Mouse (Mus musculus): Measurements from ENCODE around the gene Banp. TPM values are rescaled to one million over a fixed set of nuclear protein-coding genes. Genes with fewer than 3 reads are reported as not detected.

Banp gene
- total and polyA plus RNA-seq, 3 experiments = 35.7 to 50.7 (median 42.5) TPM

DNA sequence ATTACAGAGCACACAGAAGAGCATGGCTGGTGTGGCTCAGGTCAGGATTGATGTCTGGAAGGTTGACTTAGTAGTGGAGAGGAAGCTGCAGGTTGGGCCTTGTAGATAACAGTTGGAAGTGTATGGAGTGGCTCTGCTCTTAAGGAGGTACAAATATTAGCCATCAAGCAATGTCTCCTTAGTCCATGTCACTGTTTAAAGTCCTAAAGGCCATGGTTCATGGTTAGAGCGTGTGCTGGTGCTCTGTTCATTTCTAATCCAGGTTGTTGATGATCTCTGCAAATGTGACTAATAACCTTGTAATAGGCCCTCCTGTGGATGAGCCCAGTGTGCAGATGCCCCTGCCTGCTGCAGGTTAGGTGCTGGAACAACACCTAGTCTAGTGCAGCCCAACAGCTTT, 8.8 kb downstream of the Banp start:
- peaks cover 86% of the 10 kb centered on the region for H3K4me1 ChIP-seq (ENCODE audit: insufficient read depth, low read depth, low read length)
- H3K4me3 ChIP-seq (ENCODE audit: low read depth, low read length) = no peak overlapping the region; the same call in 1 of the 2 replicates

DNA sequence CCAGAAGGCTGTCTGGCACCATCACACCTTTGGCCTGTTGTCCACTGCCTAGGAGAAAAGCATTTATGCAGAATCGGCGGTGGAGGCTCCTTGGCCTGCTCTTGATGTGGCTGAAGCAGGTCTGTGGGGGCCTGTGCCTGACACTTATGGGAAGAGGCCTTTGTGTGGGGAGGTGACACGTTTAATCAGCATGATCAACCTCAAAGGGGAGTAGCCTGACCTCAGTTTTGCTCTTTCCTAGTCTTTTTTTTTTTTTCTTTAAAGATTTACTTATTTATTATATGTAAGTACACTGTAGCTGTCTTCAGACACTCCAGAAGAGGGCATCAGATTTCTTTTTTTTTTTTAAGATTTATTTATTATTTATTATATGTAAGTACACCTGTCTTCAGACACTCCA, 13.3 kb downstream of the Banp start:
- ATAC-seq (ENCODE audit: extremely low read depth, insufficient number of reproducible peaks, low FRiP score, poor library complexity, severe bottlenecking) (peak; percentile 41; the same call in 1 of the 2 replicates), DNase-seq (ENCODE audit: low spot score) (peak; percentile 25)
- TF ChIP-seq CTCF (IDR thresholded peaks at IDR 0.05; ENCODE audit: low read depth, low read length) (no peak), GATA1 (IDR thresholded peaks at IDR 0.05; ENCODE audit: borderline replicate concordance, low read length) (no peak), POLR2AphosphoS5 (IDR thresholded peaks at IDR 0.05; ENCODE audit: insufficient replicate concordance, low read depth, low read length) (no peak), TAL1 (conservative IDR thresholded peaks at IDR 0.05; ENCODE audit: low read depth, low read length) (no peak), GATA2 (IDR thresholded peaks at IDR 0.05; ENCODE audit: borderline replicate concordance, low read depth, low read length) (no peak)
- Histone ChIP-seq H3K36me3 (replicated peaks) (peaks cover 70% of the 10 kb centered on the region), H3K4me3 (ENCODE audit: low read depth, low read length) (no peak overlapping the region; the same call in 1 of the 2 replicates), H3K27me3 (ENCODE audit: insufficient read depth, low read length) (no peaks in the 10 kb centered on the region), H3K9me3 (replicated peaks) (no peaks in the 10 kb centered on the region), H3K4me1 (ENCODE audit: insufficient read depth, low read depth, low read length) (peaks cover 83% of the 10 kb centered on the region)

More for the DNA sequence above, 8.8 kb downstream of the Banp start:
- no peaks in the 10 kb centered on the region for H3K9me3 ChIP-seq (replicated peaks)
- ATAC-seq (ENCODE audit: extremely low read depth, insufficient number of reproducible peaks, low FRiP score, poor library complexity, severe bottlenecking) (no peak), DNase-seq (ENCODE audit: low spot score) (no peak)
- H3K27me3 ChIP-seq (ENCODE audit: insufficient read depth, low read length) = no peaks in the 10 kb centered on the region
- H3K36me3 ChIP-seq (replicated peaks) = peaks cover 64% of the 10 kb centered on the region
- TF ChIP-seq CTCF (IDR thresholded peaks at IDR 0.05; ENCODE audit: low read depth, low read length) (no peak), POLR2AphosphoS5 (IDR thresholded peaks at IDR 0.05; ENCODE audit: insufficient replicate concordance, low read depth, low read length) (no peak), TAL1 (conservative IDR thresholded peaks at IDR 0.05; ENCODE audit: low read depth, low read length) (no peak), GATA1 (IDR thresholded peaks at IDR 0.05; ENCODE audit: borderline replicate concordance, low read length) (no peak), GATA2 (IDR thresholded peaks at IDR 0.05; ENCODE audit: borderline replicate concordance, low read depth, low read length) (no peak)

DNA sequence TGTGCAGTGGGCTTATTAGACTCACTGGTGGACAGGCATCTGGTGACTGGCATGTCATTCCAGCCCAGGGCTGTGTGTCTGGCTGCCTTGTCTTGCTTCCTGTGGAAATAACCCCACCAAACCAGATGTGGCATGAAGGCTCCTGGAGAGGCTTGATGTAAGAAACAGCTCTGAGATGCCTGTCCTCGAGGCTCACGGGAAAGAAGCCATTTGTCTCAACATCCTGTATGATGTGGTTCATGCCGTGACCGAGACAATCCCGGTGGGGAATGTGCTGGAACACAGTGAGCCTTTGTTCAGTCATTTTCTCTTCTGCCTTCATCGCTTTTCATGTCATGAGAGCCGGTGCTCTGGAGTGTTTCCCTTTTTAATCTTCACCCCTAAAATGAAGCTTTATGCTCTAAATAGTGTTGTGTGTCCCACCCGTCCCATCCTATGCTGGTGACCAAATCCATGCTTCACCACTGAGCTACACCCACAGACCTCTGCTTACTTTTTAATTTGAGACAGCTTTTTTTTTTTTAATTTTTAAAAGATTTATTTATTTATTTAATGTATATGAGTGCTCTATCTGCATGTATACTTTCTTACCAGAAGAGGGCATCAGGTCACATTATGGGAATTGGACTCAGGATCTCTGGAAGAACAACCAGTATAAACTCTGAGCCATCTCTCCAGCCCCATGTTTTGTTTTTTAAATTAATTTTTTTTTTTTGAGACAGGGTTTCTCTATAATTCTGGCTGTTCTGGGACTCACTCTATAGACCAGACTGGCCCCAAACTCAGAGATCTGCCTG, 15.4 kb downstream of the Banp start:
- ATAC-seq (ENCODE audit: extremely low read depth, insufficient number of reproducible peaks, low FRiP score, poor library complexity, severe bottlenecking) = no peak

DNA sequence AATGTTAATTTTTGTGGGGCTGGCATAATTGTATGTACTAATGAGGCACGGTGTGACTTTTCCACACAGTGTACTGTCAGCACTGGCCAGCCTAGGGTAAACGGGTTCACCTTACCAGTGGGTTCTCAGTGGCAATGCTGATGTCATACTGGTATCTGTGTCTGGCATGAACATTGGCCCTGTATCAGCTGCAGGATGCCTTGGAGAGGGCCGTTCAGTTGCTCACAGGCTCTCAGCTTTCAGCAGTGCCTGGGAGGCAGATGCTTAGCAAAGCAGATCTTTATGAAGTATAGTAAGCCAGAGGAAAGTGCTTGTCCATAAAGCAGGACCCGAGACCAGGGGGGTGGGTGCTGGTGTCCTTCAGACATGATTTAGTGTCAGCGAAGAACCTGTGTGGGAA, 16.6 kb downstream of the Banp start:
- H3K27me3 ChIP-seq (ENCODE audit: insufficient read depth, low read length) = no peaks in the 10 kb centered on the region
- H3K4me1 ChIP-seq (ENCODE audit: insufficient read depth, low read depth, low read length) = peaks cover 88% of the 10 kb centered on the region
- ATAC-seq (ENCODE audit: extremely low read depth, insufficient number of reproducible peaks, low FRiP score, poor library complexity, severe bottlenecking) (no peak), DNase-seq (ENCODE audit: low spot score) (no peak)
- no peaks in the 10 kb centered on the region for H3K9me3 ChIP-seq (replicated peaks)
- TF ChIP-seq TAL1 (conservative IDR thresholded peaks at IDR 0.05; ENCODE audit: low read depth, low read length) (no peak), POLR2AphosphoS5 (IDR thresholded peaks at IDR 0.05; ENCODE audit: insufficient replicate concordance, low read depth, low read length) (no peak), GATA1 (IDR thresholded peaks at IDR 0.05; ENCODE audit: borderline replicate concordance, low read length) (no peak), CTCF (IDR thresholded peaks at IDR 0.05; ENCODE audit: low read depth, low read length) (no peak), GATA2 (IDR thresholded peaks at IDR 0.05; ENCODE audit: borderline replicate concordance, low read depth, low read length) (no peak)
- peaks cover 61% of the 10 kb centered on the region for H3K36me3 ChIP-seq (replicated peaks)
- no peak overlapping the region; the same call in 1 of the 2 replicates for H3K4me3 ChIP-seq (ENCODE audit: low read depth, low read length)

More for the DNA sequence above, 15.4 kb downstream of the Banp start:
- DNase-seq (ENCODE audit: low spot score) = no peak
- H3K4me3 ChIP-seq (ENCODE audit: low read depth, low read length) = no peak overlapping the region
- no peaks in the 10 kb centered on the region for H3K9me3 ChIP-seq (replicated peaks)
- peaks cover 61% of the 10 kb centered on the region for H3K36me3 ChIP-seq (replicated peaks)
- no peaks in the 10 kb centered on the region for H3K27me3 ChIP-seq (ENCODE audit: insufficient read depth, low read length)
- TF ChIP-seq POLR2AphosphoS5 (IDR thresholded peaks at IDR 0.05; ENCODE audit: insufficient replicate concordance, low read depth, low read length) (no peak), GATA1 (IDR thresholded peaks at IDR 0.05; ENCODE audit: borderline replicate concordance, low read length) (no peak)
- peaks cover 87% of the 10 kb centered on the region for H3K4me1 ChIP-seq (ENCODE audit: insufficient read depth, low read depth, low read length)

DNA sequence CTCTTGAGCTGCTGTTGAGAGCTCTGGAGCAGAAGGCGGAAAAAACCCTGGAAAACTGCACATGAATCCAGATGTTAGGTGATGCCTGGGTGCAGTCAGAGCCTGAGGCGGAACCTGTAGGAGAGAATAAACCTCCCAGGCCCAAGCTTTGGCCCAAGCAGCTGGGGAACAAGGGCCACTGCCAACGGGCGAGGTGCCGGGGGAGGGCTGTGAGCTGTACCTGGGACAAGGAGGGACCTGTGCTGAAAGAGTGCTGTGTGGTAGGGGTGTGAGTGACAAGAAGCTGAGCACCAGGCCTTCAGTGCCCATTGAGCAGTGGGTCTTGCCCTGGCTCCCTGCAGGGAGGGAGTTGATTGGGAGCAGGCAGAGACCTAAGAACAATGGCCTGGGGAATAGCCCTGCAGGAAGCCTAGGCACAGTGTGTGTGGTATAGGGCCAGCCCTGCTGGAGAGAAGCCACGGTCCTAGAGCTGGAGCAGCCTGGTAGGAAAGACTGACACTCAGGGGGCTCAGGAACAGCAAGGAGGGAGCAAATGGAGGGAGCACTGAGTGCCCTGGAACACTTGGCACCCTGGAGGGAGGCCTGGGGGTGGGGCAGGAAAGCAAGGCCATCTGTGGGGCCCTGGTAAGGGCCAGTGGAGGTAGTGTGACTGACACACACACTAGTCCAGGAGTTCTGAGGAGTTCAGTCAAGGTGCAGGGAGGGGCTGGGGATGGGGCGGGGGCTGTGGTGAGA, 17.3 kb downstream of the Banp start:
- peaks cover 53% of the 10 kb centered on the region for H3K36me3 ChIP-seq (replicated peaks)
- no peaks in the 10 kb centered on the region for H3K27me3 ChIP-seq (ENCODE audit: insufficient read depth, low read length)
- TF ChIP-seq POLR2AphosphoS5 (IDR thresholded peaks at IDR 0.05; ENCODE audit: insufficient replicate concordance, low read depth, low read length) (no peak), CTCF (IDR thresholded peaks at IDR 0.05; ENCODE audit: low read depth, low read length) (no peak), TAL1 (conservative IDR thresholded peaks at IDR 0.05; ENCODE audit: low read depth, low read length) (no peak), GATA2 (IDR thresholded peaks at IDR 0.05; ENCODE audit: borderline replicate concordance, low read depth, low read length) (no peak), GATA1 (IDR thresholded peaks at IDR 0.05; ENCODE audit: borderline replicate concordance, low read length) (no peak)
- peaks cover 89% of the 10 kb centered on the region for H3K4me1 ChIP-seq (ENCODE audit: insufficient read depth, low read depth, low read length)
- DNase-seq (ENCODE audit: low spot score) = peak; percentile 53
- ATAC-seq (ENCODE audit: extremely low read depth, insufficient number of reproducible peaks, low FRiP score, poor library complexity, severe bottlenecking) = peak; percentile 46; the same call in 1 of the 2 replicates
- no peaks in the 10 kb centered on the region for H3K9me3 ChIP-seq (replicated peaks)
- peak overlapping the region; percentile 63; the same call in 1 of the 2 replicates for H3K4me3 ChIP-seq (ENCODE audit: low read depth, low read length)

DNA sequence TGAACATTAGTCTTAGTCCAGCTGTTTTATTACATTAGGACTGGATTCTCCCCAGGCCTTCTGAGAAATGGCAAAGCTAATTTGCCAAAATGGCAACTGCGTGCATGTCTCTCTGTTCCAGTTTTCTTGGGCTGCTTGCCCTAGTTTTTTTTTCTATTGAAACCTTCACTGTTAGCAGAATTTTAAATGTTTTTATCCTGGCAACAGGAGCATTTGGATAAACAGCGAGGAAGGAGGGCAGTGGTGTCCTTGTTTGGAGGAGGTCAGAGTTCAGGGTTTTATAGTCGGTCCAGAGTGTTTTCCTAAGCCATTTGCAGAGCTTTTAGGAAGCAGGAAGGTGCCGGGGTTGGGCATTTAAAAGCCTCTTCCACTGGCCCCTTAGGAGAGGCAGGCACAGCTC, 18.4 kb downstream of the Banp start:
- no peak overlapping the region for H3K4me3 ChIP-seq (ENCODE audit: low read depth, low read length)

More for the DNA sequence above, 18.4 kb downstream of the Banp start:
- ATAC-seq (ENCODE audit: extremely low read depth, insufficient number of reproducible peaks, low FRiP score, poor library complexity, severe bottlenecking) (no peak), DNase-seq (ENCODE audit: low spot score) (no peak)
- H3K4me1 ChIP-seq (ENCODE audit: insufficient read depth, low read depth, low read length) = peaks cover 84% of the 10 kb centered on the region
- TF ChIP-seq POLR2AphosphoS5 (IDR thresholded peaks at IDR 0.05; ENCODE audit: insufficient replicate concordance, low read depth, low read length) (no peak), CTCF (IDR thresholded peaks at IDR 0.05; ENCODE audit: low read depth, low read length) (no peak), TAL1 (conservative IDR thresholded peaks at IDR 0.05; ENCODE audit: low read depth, low read length) (no peak), GATA2 (IDR thresholded peaks at IDR 0.05; ENCODE audit: borderline replicate concordance, low read depth, low read length) (no peak), GATA1 (IDR thresholded peaks at IDR 0.05; ENCODE audit: borderline replicate concordance, low read length) (no peak)
- peaks cover 52% of the 10 kb centered on the region for H3K36me3 ChIP-seq (replicated peaks)
- H3K9me3 ChIP-seq (replicated peaks) = no peaks in the 10 kb centered on the region
- H3K27me3 ChIP-seq (ENCODE audit: insufficient read depth, low read length) = no peaks in the 10 kb centered on the region
